Mouse (Mus musculus): ENCODE data around the gene Zbtb49. TPM values are rescaled to one million over a fixed set of nuclear protein-coding genes. Genes with fewer than 3 reads are reported as not detected.

Zbtb49 gene
- total RNA-seq (2015): 4.4 and 6.0 TPM in 2 replicates
- total RNA-seq (2017): 4.0 and 7.7 TPM in 2 replicates

DNA sequence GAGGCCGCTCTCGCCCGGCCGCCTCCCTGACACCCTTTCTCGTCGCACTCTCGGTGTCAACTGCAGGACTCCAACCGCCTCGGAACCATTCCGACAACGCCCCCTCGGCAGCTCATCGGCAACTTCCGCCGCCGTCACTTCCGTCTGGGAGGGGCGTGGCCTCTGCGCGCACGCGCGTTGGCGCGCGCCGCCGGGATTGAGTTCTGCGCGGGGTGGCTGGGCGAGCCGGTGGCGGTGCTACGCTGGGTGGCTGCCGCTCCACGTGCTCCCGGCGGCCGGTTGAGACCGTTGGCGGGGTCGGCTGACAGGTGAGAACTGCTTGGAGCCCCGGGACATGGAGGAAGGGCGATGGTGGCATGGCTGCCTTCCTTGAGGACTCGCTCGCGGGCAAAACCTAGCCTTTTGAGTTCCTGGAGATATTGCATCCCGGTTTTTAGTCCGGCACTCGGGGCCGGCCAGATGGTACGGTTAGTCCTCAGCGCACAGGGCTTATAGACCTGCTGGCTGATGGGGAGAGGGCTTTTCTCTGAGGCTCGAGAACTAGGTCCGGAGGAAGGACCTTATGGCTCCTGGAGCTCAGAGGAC is at the start of gene Zbtb49, which contains the start of gene Lyar:
Gene Zbtb49, minus strand, starts transcription at position 130 of the 585 bp plus-strand sequence.
Gene Lyar, plus strand, starts transcription at position 143 of the 585 bp plus-strand sequence.
- peak; percentile 93 for ATAC-seq (ENCODE audit: poor library complexity, severe bottlenecking)

DNA sequence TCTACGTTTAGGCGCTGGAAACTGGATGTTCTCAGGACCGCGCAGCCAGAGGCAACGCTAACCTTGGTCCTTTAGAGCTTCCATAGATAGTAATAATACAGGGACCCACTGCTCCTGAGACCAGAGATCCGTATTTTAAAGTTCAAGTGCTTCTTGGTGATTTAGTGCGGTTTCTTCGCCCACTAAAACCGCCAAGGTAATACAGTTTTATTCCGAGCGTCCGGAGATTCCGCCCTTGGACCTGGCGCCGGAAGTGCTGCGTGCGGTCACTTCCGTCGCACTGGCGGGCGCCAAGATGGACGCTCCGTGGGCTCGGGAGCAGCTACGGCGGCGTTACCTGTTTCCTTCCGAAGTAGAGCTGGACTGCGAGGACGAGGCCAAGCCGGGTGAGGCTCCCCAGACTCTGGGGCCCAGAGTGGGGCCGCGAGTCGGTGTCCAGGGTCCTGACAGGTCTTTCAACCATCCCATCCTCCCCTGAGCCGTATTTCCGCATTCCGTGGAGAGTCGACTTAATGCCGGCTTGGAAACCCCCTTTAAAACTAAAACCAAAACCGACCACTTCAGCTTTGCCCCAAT is 39.9 kb upstream of the Zbtb49 start, which contains the start of gene Tmem128:
Gene Tmem128, plus strand, starts transcription at position 79 of the 576 bp plus-strand sequence.
- ATAC-seq (ENCODE audit: poor library complexity, severe bottlenecking): peak; percentile 95

DNA sequence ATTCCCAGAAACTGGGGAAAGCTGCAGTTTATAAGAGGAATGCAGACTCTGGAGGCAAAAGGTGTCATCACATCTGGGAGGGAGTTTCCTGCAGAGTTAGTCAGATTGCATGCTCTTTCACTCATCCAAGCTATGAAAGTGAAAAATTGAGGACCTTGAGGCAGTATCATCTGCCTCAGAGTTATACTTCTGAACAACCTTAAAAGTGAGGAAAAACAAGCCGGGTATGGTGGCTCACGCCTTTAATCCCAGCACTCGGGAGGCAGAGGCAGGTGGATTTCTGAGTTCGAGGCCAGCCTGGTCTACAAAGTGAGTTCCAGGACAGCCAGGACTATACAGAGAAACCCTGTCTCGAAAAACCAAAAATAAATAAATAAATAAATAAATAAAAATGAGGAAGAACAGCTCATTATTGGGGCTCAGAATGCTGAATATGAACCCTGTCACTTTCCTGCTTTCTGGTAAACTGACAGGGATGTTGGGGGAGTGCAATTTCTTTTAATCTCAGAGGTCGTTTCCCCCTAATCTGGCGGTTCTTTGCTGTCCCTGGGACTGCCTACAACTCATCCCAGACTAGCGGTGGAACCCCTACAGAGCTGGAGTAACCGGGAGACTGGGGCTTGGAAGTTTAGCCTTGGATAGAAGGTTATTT is 39.3 kb upstream of the Zbtb49 start:
- 0 out of 2 replicates have a peak, but pooled peaks have one; percentile 5 for ATAC-seq (ENCODE audit: poor library complexity, severe bottlenecking)

DNA sequence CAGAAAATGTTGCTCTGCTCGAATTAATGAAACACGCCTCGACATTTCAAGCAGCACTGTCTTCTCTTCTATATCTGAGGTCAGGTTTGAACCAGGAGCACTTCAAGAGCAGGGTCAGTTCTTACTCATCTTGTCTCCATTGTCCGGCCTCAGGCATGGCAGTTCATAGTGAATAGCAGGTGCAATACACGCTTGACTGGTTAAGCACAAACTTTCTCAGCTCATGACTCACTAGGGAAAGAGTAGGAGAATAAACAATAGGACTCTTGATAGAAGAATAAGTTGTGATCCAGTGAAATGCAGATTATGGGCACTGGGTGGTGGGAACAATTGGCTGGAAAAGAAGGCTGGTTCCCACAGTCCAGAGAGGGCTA is 38.5 kb upstream of the Zbtb49 start:
- ATAC-seq (ENCODE audit: poor library complexity, severe bottlenecking): no peak

DNA sequence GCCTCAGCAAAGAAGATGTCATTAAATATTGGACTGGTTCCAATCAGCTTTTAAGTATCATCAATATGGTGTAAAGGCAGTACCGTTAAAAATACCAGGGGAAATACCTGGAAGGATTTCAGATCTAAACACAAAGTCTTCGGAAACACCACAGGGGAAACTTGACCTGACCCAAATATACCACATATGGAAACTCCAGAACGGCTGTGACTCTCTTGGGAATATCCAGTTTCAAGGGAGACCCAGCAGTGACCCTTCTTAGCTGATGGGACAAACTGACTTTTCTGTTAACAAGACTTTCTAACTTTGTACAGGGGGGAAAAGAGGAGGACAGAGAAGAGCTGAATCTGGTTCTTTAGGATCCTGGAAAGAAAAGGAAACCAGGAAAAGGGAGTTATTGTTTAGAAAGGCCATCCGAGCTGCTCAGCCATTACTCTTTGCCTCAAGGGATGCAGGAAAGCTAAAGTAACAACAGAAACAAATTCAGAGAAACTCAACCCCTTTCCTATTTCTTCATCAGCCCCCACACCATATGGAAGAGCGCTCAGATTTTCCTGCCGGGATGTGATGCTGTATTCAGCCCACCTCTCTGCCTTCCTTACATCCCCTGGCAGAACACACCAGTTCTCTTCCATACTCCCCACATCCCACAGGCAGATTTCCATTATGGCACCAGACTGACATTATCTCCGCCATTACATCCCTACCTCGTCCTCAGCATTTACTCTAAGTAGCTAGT is 37.9 kb upstream of the Zbtb49 start:
- ATAC-seq (ENCODE audit: poor library complexity, severe bottlenecking): no peak

DNA sequence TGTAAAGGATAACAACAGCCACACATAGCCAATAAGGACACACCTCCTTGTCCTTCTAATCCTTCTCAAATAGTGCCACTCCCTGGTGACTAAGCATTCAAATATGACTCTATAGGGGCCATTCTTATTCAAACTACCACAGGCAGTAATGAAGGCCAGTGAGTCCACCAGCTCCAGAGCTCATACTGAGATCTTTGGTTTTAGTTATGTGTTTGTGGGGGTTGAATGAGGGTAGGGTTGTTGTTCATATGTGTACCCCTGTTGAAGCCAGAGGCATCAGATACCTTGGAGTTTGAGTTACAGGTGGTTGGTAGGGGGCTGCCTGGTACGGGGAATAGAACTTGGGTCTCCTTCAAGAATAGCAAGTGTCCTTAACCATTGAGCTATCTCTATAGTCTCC is 36.3 kb upstream of the Zbtb49 start:
- no peak for ATAC-seq (ENCODE audit: poor library complexity, severe bottlenecking)

DNA sequence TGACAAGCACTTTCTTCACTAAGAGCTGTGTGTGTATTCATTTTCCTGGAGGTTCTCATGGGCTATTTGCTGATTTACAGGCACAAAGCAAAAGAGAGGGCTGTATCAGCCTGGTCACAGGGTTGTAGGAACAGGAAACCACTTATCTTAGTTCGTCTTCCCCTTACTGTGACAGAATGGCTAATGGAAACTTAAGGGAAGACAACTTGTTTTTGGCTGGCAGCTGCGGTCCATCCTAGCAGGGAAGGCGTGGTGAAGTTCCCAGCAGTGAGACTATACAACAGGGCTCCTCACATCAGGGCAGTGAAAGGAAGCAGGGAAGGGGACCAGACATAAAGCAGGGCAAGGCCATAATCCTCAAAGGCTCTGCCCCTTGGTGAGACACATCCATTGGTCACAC is 35.4 kb upstream of the Zbtb49 start:
- ATAC-seq (ENCODE audit: poor library complexity, severe bottlenecking): no peak

DNA sequence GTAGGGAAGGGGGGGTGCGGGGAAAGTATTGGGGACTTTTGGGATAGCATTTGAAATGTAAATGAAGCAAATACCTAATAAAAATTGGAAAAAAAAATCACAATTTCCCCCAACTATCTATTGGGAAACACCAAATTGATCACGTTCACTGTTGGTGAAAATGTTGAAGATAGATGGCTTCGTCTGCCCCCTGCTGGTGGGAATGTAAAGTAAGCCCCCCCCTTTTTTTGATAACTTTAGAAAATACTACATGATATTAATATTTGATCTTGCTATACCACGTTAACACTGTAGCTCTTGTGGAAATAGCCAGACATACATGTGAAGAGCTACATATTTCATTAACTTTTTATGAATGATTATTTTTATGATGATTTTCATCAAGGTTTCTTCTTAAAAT is 34.9 kb upstream of the Zbtb49 start:
- no peak for ATAC-seq (ENCODE audit: poor library complexity, severe bottlenecking)

DNA sequence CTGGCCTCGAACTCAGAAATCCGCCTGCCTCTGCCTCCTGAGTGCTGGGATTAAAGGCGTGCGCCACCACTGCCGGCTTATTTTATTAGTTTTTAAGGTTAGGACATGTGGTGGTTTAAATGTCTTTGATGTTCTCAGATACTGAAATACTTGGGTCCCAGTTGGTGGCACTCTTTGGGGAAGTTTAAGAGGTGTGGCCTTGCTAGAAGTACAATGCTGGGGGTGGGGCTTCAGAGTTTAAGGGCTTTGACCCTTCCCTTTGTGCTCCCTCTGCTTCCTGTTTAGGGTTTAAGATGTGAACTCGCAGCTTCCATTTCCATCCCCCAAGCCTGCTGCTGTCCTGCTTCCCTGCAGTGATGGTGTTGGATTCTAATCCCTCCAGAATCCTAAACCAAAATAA is 21.7 kb upstream of the Zbtb49 start:
- no peak for ATAC-seq (ENCODE audit: poor library complexity, severe bottlenecking)

DNA sequence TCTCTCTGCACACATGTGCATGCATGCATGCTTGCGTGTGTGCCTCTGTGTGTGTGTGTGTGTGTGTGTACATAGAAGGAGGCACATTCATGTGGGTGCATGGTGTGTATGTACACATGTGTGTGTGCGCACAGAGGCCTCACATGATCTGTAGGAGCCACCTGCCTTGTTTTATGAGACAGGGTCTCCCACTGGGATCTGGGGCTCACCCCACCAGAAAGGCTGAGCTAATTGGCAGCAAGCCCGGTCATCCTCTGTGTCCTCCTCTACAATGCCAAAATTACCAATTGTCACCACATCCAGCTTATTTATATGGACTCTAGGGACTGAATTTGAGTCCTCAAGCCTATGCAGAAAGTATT is 21.2 kb upstream of the Zbtb49 start:
- ATAC-seq (ENCODE audit: poor library complexity, severe bottlenecking): no peak

DNA sequence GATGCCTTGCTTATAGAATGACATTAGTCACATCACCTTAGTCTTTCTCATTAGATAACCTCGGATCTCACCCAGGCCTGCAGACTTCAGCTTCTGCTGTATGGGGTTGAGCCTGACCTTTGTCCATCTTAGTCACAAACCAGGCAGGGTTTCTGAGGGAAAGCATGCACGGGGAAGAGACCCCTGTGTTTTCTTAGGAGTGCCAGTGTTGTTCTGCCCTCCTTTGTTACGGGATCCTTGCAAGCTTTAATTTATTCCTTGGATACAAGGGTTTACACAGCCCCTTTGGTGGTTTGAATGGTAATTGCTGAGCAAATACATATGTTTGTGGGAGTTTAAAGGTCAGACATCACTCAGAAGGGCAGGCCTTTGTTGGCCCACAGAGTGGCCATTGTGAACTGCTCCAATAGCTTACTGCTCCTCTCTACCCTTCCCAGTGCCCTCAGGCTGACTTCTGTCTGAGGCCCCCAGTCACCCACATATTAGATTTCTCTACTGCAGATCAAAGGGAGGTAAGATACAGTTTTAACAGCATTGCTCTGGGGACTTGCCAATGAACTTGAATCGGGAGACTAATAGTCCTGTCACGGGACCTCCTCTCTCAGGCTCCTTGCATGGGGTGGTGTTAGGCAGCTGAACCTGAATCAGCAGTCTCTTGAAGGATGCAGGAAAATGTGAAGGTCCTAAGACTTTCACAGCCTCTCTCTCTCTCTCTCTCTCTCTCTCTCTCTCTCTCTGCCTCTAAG is 20.6 kb upstream of the Zbtb49 start:
- no peak for ATAC-seq (ENCODE audit: poor library complexity, severe bottlenecking)

DNA sequence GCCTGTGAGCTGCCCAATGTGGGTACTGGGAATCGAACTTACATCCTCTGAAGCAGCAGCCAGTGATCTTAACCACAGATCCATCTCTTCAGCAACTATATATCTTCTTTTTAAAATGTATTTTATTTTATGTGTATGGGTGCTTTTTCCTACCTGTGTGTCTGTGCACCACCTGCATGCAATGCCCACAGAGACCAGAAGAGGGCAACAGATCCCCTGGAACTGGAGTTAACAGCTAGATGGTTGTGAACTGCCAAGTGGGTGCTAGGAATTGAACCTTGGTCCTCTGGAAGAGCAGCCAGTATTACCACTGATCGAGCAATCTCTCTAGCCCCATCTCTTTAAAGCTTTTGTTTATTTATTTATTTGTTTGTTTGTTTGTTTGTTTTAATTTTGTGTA is 16.4 kb upstream of the Zbtb49 start:
- ATAC-seq (ENCODE audit: poor library complexity, severe bottlenecking): no peak

DNA sequence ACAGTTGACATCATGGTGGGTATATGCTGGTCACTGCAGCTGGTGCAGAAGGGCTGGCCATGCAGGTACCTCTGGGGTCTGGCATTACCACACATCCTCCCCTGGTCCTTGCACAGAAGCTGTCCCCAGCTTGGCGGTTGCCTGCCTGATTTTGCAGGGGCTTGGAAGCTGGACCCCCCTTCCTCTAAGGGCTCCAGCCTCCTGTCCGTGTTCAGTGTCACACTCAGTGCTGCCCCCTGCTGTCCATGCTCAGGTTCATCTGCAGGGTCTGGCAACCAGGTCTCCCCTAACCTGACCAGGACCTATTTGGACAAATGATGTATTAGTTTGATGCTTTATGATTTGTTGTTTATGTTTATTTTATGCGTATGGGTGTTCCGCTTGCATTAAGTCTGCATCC is 15.2 kb upstream of the Zbtb49 start:
- ATAC-seq (ENCODE audit: poor library complexity, severe bottlenecking): peak; percentile 86

DNA sequence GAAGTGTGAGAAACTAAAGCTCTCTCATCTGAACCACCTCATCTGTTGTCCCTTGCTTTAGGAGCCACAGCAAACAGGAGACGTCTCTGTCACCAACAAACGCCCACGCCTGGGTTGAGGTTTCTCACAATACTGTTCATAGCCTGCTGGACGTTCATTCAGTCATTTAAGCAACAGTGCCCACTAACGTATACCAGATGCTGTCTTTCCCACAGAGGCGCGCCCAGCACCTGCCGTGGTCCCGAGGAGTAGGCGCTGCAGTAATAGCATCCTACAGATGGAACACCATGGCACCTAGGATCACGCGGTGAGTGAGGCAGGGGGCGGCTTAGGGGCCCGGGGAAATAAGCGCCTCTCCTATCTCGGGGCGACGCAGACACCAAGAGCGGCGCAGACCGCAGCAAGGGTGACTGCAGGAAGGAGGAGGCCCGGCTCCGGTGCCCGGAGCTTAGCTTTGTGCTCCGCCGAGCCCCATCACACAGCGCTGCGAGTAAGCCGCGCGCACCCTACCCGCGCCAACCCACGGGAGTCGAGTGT is 418 bp downstream of the Zbtb49 start:
- peak; percentile 34; the same call in 1 of the 2 replicates for ATAC-seq (ENCODE audit: poor library complexity, severe bottlenecking)

DNA sequence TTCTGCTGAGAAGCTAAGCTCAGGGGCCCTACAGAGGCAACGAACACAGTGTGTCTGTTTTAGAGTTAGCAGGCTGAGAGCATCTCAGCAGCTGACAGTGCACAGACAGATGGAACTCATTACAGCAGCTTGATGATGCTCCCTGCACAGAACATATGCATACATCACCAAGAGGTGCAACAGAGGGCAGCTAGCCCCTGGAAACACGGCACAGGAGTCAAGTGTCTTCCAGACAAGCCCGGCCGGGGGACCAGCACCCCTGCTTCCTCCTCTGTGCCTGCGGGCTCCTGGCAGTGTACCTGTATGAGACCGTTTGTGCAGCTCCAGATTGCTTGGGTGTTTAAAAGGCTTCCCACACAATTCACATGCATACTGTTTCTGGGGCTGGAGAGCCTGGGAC is 7.2 kb downstream of the Zbtb49 start:
- no peak for ATAC-seq (ENCODE audit: poor library complexity, severe bottlenecking)

DNA sequence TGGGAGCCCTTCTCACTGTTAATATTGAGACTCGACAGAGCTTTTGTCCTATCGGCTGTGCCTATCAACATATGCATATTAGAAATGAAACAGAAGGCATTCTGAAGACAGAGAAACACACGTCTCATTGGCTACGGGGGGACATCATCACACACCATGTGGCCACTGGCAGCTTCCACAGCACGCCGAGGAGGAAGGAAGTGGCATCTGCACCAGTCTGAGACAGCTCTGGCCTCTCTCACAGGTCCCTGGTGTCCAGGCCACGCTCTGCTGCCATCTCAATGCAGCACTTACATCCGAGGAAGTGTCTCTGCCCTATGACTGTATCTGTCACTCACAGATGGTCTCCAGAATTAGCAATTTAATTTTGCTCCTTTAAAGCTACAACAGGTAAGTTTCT is 8.6 kb downstream of the Zbtb49 start:
- peak; percentile 30; the same call in 1 of the 2 replicates for ATAC-seq (ENCODE audit: poor library complexity, severe bottlenecking)

DNA sequence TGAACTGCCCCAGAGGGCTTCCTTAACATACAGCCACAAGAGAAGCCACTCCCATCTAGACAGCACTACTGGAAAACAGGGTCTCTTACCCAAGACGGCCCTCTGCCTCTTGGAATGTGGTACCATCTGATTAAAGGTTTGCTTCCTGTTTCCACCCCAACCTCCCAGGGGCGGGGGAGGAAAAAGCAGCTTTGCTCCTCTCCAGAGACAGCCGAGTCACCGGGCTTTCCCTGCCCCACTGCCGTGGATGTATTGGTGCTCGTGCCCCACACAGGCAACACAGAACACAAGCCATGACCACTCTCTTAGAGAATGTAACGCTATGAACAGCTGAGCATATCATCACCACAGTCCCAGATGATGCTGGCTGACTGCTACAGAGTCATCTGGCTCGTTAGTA is 11.3 kb downstream of the Zbtb49 start:
- ATAC-seq (ENCODE audit: poor library complexity, severe bottlenecking): no peak

DNA sequence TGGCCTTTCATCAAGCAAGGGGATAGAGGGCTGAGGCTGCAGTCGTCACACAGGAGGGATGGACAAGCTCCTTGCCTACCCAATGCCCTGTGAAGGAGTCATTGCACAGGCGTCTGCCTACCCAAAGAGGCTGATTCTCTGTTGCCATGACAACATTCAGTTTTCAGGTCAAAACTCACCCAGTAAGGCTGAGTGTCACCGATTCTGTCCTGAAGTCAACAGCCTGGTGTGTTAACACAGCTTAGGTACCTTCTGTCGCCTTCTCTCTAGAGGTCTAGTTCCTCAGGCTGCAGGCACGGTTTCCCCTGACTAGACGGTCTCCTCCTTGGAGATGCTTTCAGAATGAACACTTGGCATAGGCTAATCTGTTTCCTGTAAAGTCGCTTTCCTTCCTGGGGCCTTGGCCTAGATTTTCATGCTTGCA is 14.9 kb downstream of the Zbtb49 start:
- no peak for ATAC-seq (ENCODE audit: poor library complexity, severe bottlenecking)

DNA sequence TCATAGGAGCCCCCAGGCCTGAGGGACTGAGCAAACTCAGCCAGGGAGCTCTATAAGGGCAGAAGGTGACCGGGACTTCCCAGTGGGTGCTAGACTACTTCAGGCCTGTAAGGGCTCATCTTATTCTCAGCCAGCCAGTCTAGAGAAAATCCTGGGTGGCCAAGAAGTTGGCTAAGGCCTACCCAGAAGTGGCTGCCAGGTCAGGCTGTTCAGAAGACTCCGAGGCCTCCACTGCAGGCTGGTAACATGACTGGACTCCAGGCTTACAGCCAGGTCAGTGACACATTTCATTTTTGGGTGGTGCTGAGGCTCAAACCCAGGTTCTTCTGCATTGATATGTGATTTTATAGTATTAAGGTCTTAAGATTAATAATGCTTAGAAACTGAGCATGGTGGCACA is 20.6 kb downstream of the Zbtb49 start:
- no peak for ATAC-seq (ENCODE audit: poor library complexity, severe bottlenecking)

DNA sequence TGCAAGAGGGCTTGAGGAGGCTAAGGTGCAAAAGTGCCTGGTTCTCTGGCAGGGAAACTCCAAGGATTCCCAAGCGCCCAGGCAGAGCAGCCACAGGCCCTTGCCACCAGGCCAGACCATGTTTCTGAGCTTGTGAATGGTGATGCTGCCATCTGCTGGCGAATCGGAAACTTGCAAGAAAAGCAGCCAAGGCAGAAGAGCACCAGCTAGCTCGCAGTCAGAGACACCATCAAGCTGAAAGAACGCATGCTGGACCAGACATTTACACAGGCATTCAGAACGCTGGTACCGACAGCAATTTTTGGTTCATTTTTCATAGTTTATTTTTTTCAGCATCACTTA is 22.8 kb downstream of the Zbtb49 start:
- ATAC-seq (ENCODE audit: poor library complexity, severe bottlenecking): peak; percentile 82
